Mouse (Mus musculus) spleen, postnatal 4 days (tissue): ENCODE data around the gene Olfr237-ps1.
"Not testable (repeated sequence)": the region's sequence is repeated elsewhere in the genome, so short reads cannot be mapped to it uniquely, and the experiment has no call there.

Experiments
- DNase-seq, 2 experiments: peaks; one replicate each; pipeline ENCODE4 v3.0.0; 2022; ENCODE audit warnings: low spot score in 2 of 2

Olfr237-ps1 gene

GRCm38 (mm10) chr6:43146267-43146666, at the start of gene Olfr237-ps1:
Gene Olfr237-ps1 (plus strand): TSS chr6:43146567.
- not testable (repeated sequence) for DNase-seq

DNA sequence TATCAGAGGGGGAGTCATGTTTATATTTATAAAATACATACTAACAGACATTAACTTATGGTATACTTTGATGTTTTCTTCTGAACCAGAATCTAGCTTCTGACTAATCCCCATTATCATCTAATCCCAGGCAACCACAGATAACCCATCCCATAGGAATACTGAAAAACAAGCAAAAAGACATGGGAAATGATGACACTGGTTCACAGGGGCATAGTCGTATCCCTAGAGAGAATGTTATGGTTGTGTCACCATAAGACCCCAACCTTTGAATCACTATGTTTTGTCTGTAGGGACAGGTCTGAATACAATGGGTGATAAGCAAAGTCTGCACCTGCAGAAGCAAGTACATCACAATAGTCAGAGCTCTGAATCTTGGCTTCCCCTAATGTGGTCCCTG, 40.3 kb upstream of the Olfr237-ps1 start, which contains the start of gene Olfr441:
Gene Olfr441, plus strand, starts transcription at position 301 of the 400 bp plus-strand sequence.
- not testable (repeated sequence) for DNase-seq

DNA sequence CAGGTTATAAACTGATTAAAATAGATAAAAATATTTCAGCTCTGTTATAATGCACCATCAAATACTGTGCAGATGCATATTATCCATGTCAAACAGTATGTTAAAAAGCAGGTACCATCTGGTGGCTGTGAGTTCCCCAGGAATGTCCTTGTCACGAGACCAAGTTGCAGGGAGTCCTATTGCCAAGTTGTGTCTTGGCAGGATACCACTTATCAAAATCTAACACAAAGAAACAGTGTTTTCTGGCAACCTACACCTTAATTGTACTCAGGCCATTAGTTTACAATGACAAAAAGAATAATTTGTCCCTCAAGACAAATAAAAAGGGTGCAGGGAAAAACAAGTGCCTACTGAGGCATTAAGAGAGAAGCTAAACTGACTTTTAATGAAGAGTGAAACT, 13.1 kb downstream of the Olfr237-ps1 start:
- no peak for DNase-seq

DNA sequence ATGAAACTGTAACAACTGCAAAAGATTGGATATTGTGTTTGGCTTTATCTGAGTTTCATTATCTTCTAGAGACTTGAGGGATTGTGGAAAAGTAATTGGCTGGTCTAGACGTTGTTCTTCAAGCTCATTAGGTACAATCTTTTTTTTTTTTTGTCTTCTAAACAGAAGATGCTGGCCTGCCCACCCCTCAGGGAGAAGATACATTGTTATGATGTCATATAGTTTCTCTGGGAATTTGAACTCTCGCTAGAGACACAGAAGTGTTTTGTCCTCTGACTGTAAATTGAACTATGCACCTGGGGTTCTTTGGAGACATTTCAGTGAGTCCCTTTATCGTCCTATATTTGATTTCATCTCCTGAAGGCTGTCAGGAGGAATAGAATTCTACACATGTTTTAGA, 16.6 kb downstream of the Olfr237-ps1 start, which contains the start of gene Olfr437:
Gene Olfr437, plus strand, starts transcription at position 301 of the 400 bp plus-strand sequence.
- no peak for DNase-seq

GRCm38 (mm10) chr6:43167246-43167645, 20.9 kb downstream of the Olfr237-ps1 start:
- no peak for DNase-seq

DNA sequence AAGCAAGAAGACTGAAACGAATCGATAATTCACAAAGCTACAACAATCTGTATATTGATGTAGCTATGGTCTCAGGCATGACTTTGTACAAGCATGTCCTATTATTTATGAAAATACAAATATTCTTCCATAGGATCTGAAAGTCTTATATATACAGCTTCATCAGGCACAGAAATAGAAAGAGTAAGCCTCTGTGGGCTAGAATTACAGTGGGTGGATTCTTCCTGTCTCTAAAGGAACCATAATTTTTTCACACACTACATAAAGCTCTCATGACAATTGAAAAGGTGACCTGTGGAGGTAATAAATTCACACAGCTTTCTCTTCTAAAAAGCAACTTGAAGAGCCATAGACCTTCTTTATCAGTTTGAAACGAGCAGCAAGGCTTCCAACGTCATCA, 25.5 kb downstream of the Olfr237-ps1 start, which contains the start of gene Olfr13:
Gene Olfr13, plus strand, starts transcription at position 301 of the 400 bp plus-strand sequence.
- DNase-seq = no peak

DNA sequence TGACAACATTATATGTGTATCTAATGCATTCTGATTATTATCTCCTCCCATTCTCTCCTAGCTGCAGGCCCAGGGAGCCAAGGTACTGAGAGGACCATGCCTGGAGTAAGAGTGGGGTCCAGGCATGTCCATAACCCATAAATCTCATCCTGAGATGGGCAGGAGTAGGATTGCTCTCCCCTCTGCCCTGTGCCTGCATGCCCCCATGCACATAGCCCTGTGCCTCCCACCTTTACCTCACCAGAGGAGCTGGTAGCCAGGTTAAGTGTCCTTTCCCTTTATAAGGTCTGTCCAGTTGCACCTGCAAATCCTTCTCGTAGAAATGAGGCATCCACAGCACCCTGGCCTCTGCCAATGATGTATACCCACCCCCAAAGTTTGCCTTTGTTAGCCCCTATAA, 31.8 kb downstream of the Olfr237-ps1 start:
- no peak for DNase-seq

GRCm38 (mm10) chr6:43178584-43179501, 32.5 kb downstream of the Olfr237-ps1 start:
- no peak for DNase-seq

- DNase-seq = no peak
These were observed 44.6 kb downstream of the Olfr237-ps1 start for GRCm38 (mm10) chr6:43190986-43191385.

- DNase-seq = no peak
These were observed 50.4 kb downstream of the Olfr237-ps1 start, which contains the start of gene Olfr435 for GRCm38 (mm10) chr6:43196781-43197180. Gene Olfr435 (plus strand): TSS chr6:43197146.

GRCm38 (mm10) chr6:43198094-43198493, 51.7 kb downstream of the Olfr237-ps1 start:
- no peak for DNase-seq

- DNase-seq = no peak
These were observed 56.4 kb downstream of the Olfr237-ps1 start for GRCm38 (mm10) chr6:43202786-43203185.

DNA sequence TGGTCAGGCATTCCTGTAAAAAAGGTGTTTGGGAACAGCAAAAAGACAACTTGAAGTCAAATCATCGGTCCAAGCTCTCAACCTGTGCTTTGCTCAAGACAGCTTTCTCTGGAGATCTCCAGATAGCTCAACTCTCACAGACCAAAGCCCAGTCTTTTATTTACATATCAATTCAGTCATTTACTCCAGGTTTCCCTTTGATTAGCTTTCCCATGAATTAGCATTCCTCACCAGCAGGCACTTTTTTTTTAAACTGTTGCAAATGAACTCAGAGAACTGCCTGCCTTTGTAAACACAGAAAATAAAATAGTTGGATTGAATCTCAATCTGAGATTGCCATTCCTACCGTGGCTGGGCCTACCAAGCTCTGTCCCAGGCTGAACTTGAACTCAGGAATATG, 59.0 kb downstream of the Olfr237-ps1 start:
- DNase-seq = no peak
